Mouse (Mus musculus) heart, adult 2 months (tissue): Measurements from ENCODE around the gene Cyp4f16. TPM values are rescaled to one million over a fixed set of nuclear protein-coding genes. Genes with fewer than 3 reads are reported as not detected.
"Not testable (repeated sequence)": the region's sequence is repeated elsewhere in the genome, so short reads cannot be mapped to it uniquely, and the experiment has no call there.

Source experiments
- DNase-seq, 2 experiments: peaks; one replicate each; pipeline ENCODE4 v3.0.0; 2021
- H3K27ac ChIP-seq: fragments of 200-600 bp; 2 replicates; pipeline ENCODE4 v1.8.1; 2022
- H3K27me3 ChIP-seq: fragments of 200-500 bp; 2 replicates; pipeline ENCODE4 v1.6.1; 2012; ENCODE audit warnings: mild to moderate bottlenecking, low read length, inconsistent platforms, mixed read lengths; ENCODE audit not compliant: control insufficient read depth, insufficient read depth
- H3K36me3 ChIP-seq: fragments of 200-500 bp; 2 replicates; pipeline ENCODE4 v1.6.1; 2012; ENCODE audit warnings: low read length, inconsistent platforms; ENCODE audit not compliant: control insufficient read depth, insufficient read depth
- H3K4me1 ChIP-seq: fragments of 200-500 bp; 2 replicates; pipeline ENCODE4 v1.6.1; 2011; ENCODE audit warnings: low read length; ENCODE audit not compliant: control insufficient read depth, insufficient read depth
- H3K4me3 ChIP-seq: fragments of 200-600 bp; 2 replicates; pipeline ENCODE4 v1.8.1; 2022
- H3K79me2 ChIP-seq: fragments of 200-500 bp; replicated peaks from 2 replicates; pipeline ENCODE4 v1.6.1; 2012; ENCODE audit warnings: mild to moderate bottlenecking, inconsistent platforms, low read length, moderate library complexity, mixed read lengths; ENCODE audit not compliant: control insufficient read depth, insufficient read depth
- H3K9ac ChIP-seq: fragments of 200-500 bp; 2 replicates; pipeline ENCODE4 v1.6.1; 2012; ENCODE audit warnings: low read depth, mild to moderate bottlenecking, control low read depth, inconsistent platforms, low read length, mixed read lengths
- CTCF ChIP-seq: fragments of 200-600 bp; IDR thresholded peaks from 2 replicates; pipeline ENCODE4 v1.8.1; 2022; ENCODE audit warnings: antibody characterized with exemption, mild to moderate bottlenecking, moderate library complexity
- EP300 ChIP-seq: fragments of 200-500 bp; IDR thresholded peaks from 2 replicates; pipeline ENCODE4 v1.6.1; 2011; ENCODE audit warnings: low read depth, low read length, control low read depth; ENCODE audit not compliant: insufficient read depth
- POLR2A ChIP-seq: fragments of 200-500 bp; IDR thresholded peaks from 2 replicates; pipeline ENCODE4 v1.6.1; 2011; ENCODE audit warnings: mild to moderate bottlenecking, low read depth, low read length, control low read depth; ENCODE audit not compliant: insufficient read depth
- WGBS: fragments of 180-500 bp; shearing (Covaris S2); methylation state at CpG from one replicate; pipeline ENCODE4 v1.1.7; 2018; 5-methylcytosine and 5-hydroxymethylcytosine counted together
- intact Hi-C: fragments of 180-260 bp; cut with DNase I; formaldehyde crosslinking; loops from one replicate; pipeline ENCODE4 v1.15.1; 2025
- polyA plus RNA-seq: library from polyadenylated mRNA; depleted of rRNA; stranded (reverse); fragments of >200 nt; gene quantifications from 2 replicates; pipeline ENCODE4 v1.2.3, GENCODE M21; 2012
- total RNA-seq, 2 experiments: library from RNA; stranded (reverse); gene quantifications; 2 replicates each; pipeline ENCODE4 v1.2.3; 2021

The Cyp4f16 gene
- total and polyA plus RNA-seq, 3 experiments: 4.5 to 10.5 (median 4.7) TPM

DNA sequence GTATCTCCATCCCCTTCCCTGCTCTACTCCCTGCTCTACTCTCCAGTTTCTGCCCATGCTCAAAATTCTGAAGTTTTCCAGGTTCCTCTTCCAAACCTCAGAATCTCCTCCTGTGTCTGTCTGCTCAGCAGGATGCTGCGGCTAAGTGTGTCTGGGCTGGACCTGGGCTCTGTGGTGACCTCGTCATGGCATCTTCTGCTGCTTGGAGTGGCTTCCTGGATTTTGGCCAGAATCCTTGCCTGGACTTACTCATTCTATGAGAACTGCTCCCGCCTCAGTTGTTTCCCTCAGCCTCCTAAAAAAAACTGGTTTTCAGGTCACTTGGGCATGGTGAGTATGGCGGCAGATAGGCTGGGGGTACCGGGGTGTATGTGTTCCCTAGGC is 501 bp downstream of the Cyp4f16 start:
- WGBS: 27% methylated on average over 5 of the region's 5 CpGs
- Histone ChIP-seq H3K27ac (peak overlapping the region; percentile 58), H3K27me3 (no peaks in the 10 kb centered on the region), H3K79me2 (no peaks in the 10 kb centered on the region), H3K36me3 (peaks cover 6% of the 10 kb centered on the region; the same call in 1 of the 2 replicates), H3K9ac (peak overlapping the region; percentile 57), H3K4me1 (peaks cover 7% of the 10 kb centered on the region), H3K4me3 (peak overlapping the region; percentile 47)
- TF ChIP-seq CTCF: no peak
- TF ChIP-seq EP300: no peak
- TF ChIP-seq POLR2A: no peak
- DNase-seq: peak; percentile 18 to 26
- intact Hi-C loops: loop anchor here (10.0 kb wide), 1 partner anchor 408 kb away; the partner anchor contains the start of gene Cyp4f13

- intact Hi-C loops: loop anchor here (5.0 kb wide), 1 partner anchor 83 kb away; no protein-coding TSS in a partner anchor
- not testable (repeated sequence) for H3K79me2 ChIP-seq, H3K27me3 ChIP-seq, H3K36me3 ChIP-seq, H3K4me1 ChIP-seq, H3K9ac ChIP-seq, DNase-seq, H3K4me3 ChIP-seq, H3K27ac ChIP-seq
- WGBS: 93% methylated on average over 5 of the region's 5 CpGs
Measured at GRCm38 (mm10) chr17:32544792-32545191, 8.4 kb downstream of the Cyp4f16 start.

GRCm38 (mm10) chr17:32550377-32550776 is 14.0 kb downstream of the Cyp4f16 start:
- 96% methylated on average over 3 of the region's 3 CpGs for WGBS
- H3K4me3 ChIP-seq, H3K27ac ChIP-seq, DNase-seq, H3K27me3 ChIP-seq, H3K9ac ChIP-seq, H3K79me2 ChIP-seq, H3K36me3 ChIP-seq, H3K4me1 ChIP-seq: not testable (repeated sequence)
- intact Hi-C loops: loop anchor here (2.0 to 5.0 kb wide), 2 partner anchors 130 to 402 kb away; no protein-coding TSS in a partner anchor

GRCm38 (mm10) chr17:32550900-32551770 is 14.8 kb downstream of the Cyp4f16 start:
- intact Hi-C loops: loop anchor here (2.0 to 5.0 kb wide), 2 partner anchors 130 to 401 kb away; no protein-coding TSS in a partner anchor
- no peaks in the 10 kb centered on the region for H3K4me1 ChIP-seq
- TF ChIP-seq CTCF (peak; percentile 70), POLR2A (no peak)
- no peak overlapping the region for H3K27ac ChIP-seq
- no peak overlapping the region for H3K4me3 ChIP-seq
- no peaks in the 10 kb centered on the region for H3K27me3 ChIP-seq
- WGBS: 17% methylated on average over 20 of the region's 20 CpGs
- H3K9ac ChIP-seq: no peak overlapping the region
- no peaks in the 10 kb centered on the region for H3K79me2 ChIP-seq
- no peaks in the 10 kb centered on the region for H3K36me3 ChIP-seq
- DNase-seq: peak; percentile 62 to 63

- DNase-seq, H3K4me3 ChIP-seq, H3K4me1 ChIP-seq, H3K27me3 ChIP-seq, H3K27ac ChIP-seq, H3K36me3 ChIP-seq, H3K79me2 ChIP-seq, H3K9ac ChIP-seq: not testable (repeated sequence)
- 37% methylated on average over 1 of the region's 1 CpGs for WGBS
- intact Hi-C loops: loop anchor here (5.0 kb wide), 1 partner anchor 399 kb away; no protein-coding TSS in a partner anchor
Measured at GRCm38 (mm10) chr17:32553016-32553415, 16.7 kb downstream of the Cyp4f16 start.

DNA sequence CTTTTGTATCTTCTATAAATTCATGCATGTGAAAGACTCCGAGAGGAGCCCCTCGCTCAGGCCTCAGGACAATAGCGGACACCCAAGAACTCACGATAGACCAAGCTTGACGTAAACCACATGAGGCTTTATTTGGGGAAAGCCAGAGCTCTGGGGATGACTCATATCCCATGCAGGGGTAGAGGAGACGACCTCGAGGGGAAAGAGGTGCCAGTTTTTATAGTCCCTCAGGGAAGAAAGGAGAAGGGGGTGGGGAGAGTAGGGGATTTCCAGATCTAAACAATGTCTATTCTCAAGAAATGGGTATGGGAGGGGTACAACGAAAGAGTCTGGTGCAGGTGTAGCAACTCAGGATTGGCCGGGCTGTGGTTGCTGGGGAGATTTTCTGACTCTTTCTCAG is 18.0 kb downstream of the Cyp4f16 start:
- not testable (repeated sequence) for H3K27me3 ChIP-seq, H3K27ac ChIP-seq, H3K9ac ChIP-seq, H3K36me3 ChIP-seq, H3K4me3 ChIP-seq, H3K79me2 ChIP-seq, DNase-seq, H3K4me1 ChIP-seq
- WGBS: 62% methylated on average over 9 of the region's 9 CpGs
- intact Hi-C loops: loop anchor here (5.0 kb wide), 1 partner anchor 398 kb away; no protein-coding TSS in a partner anchor

GRCm38 (mm10) chr17:32563301-32563700 is 26.9 kb downstream of the Cyp4f16 start:
- DNase-seq, H3K27me3 ChIP-seq, H3K27ac ChIP-seq, H3K9ac ChIP-seq, H3K36me3 ChIP-seq, H3K4me1 ChIP-seq, H3K4me3 ChIP-seq, intact Hi-C loops, H3K79me2 ChIP-seq: not testable (repeated sequence)
- 78% methylated on average over 2 of the region's 2 CpGs for WGBS

DNA sequence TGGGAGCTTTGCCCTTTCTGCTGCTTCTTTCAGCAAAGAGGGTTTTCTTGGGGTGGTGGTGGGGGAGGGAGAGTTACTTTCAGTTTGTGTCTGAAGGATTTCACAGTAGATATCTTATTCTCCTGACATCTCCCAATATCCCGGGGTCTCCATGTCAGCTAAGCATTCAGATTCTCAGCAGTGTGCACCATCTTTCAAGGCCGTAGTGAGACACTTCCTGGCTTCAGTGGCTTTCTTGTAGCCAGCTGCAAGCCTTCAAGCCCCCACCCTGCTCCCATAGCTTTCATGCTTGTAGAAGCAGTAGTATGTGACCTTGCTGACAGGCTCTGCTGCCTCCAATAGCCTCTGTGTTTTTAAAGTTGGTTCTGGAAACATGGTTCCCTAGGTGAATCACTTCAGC is 36.9 kb downstream of the Cyp4f16 start:
- H3K9ac ChIP-seq, intact Hi-C loops: not testable (repeated sequence)
- WGBS: 54% methylated on average over 2 of the region's 2 CpGs

More for the DNA sequence above, 36.9 kb downstream of the Cyp4f16 start:
- not testable (repeated sequence) for H3K4me3 ChIP-seq, H3K27ac ChIP-seq, H3K36me3 ChIP-seq, H3K4me1 ChIP-seq, DNase-seq, H3K27me3 ChIP-seq, H3K79me2 ChIP-seq
